Mouse (Mus musculus) lung, embryonic 15.5 days (tissue): Measurements from ENCODE around the gene Actc1. TPM values are rescaled to one million over a fixed set of nuclear protein-coding genes. Genes with fewer than 3 reads are reported as not detected.

Source experiments
- ATAC-seq: fragments of 200-750 bp; cut with Nextera tagmentation; 2 replicates; pipeline ENCODE4 v1.8.0; 2017; ENCODE audit warnings: moderate number of reproducible peaks, borderline replicate concordance; ENCODE audit not compliant: low FRiP score, low TSS enrichment; ENCODE audit errors: extremely low read depth
- H3K27ac ChIP-seq: fragments of 300-500 bp; sonication (generic); 2 replicates; pipeline ENCODE4 v1.5.1; 2015; ENCODE audit warnings: moderate library complexity, mild to moderate bottlenecking, inconsistent platforms
- H3K27me3 ChIP-seq: fragments of 300-500 bp; sonication (generic); 2 replicates; pipeline ENCODE4 v1.6.1; 2015; ENCODE audit warnings: inconsistent platforms
- H3K36me3 ChIP-seq: fragments of 300-500 bp; sonication (generic); 2 replicates; pipeline ENCODE4 v1.6.1; 2015; ENCODE audit warnings: inconsistent platforms
- H3K4me1 ChIP-seq: fragments of 300-500 bp; sonication (generic); 2 replicates; pipeline ENCODE4 v1.6.1; 2015; ENCODE audit warnings: inconsistent platforms
- H3K4me2 ChIP-seq: fragments of 300-500 bp; sonication (generic); 2 replicates; pipeline ENCODE4 v1.6.1; 2015; ENCODE audit warnings: inconsistent platforms, mild to moderate bottlenecking, moderate library complexity
- H3K4me3 ChIP-seq: fragments of 300-500 bp; sonication (generic); 2 replicates; pipeline ENCODE4 v1.5.1; 2015; ENCODE audit warnings: mild to moderate bottlenecking, inconsistent platforms
- H3K9ac ChIP-seq: fragments of 300-500 bp; sonication (generic); 2 replicates; pipeline ENCODE4 v1.6.1; 2015; ENCODE audit warnings: inconsistent platforms
- H3K9me3 ChIP-seq: fragments of 300-500 bp; sonication (generic); 2 replicates; pipeline ENCODE4 v1.6.1; 2016; ENCODE audit warnings: inconsistent platforms
- WGBS: fragments of 180-500 bp; shearing (Covaris S2); methylation state at CpG from one replicate; pipeline ENCODE4 v1.1.7; 2015; 5-methylcytosine and 5-hydroxymethylcytosine counted together
- polyA plus RNA-seq: library from polyadenylated mRNA; unstranded; fragments of >200 nt; fragmentation: Nextera tagmentation; extraction: Ambion mirVana; gene quantifications from 2 replicates; pipeline ENCODE4 v1.2.1, GENCODE M21; 2015

Gene Actc1
- polyA plus RNA-seq = 405 and 508 TPM in 2 replicates

- Histone ChIP-seq H3K9me3 (no peaks in the 10 kb centered on the region), H3K27ac (peak within 1 kb of the TSS; percentile 29), H3K4me2 (peak within 1 kb of the TSS; percentile 60), H3K36me3 (no peaks in the 10 kb centered on the region), H3K4me1 (peaks cover 12% of the 10 kb centered on the region; the same call in 1 of the 2 replicates), H3K27me3 (no peaks in the 10 kb centered on the region), H3K4me3 (peak within 1 kb of the TSS; percentile 29), H3K9ac (no peak within 1 kb of the TSS)
- peak; percentile 65 for ATAC-seq
- 18% methylated on average over 14 of the region's 14 CpGs for WGBS
Measured at GRCm38 (mm10) chr2:114052696-114053598, at the start of gene Actc1. TSS of gene Actc1 (minus strand) at chr2:114053548.

- Histone ChIP-seq H3K4me1 (no peaks in the 10 kb centered on the region), H3K9ac (no peak overlapping the region), H3K4me3 (no peak overlapping the region), H3K27me3 (no peaks in the 10 kb centered on the region), H3K36me3 (peaks cover 67% of the 10 kb centered on the region), H3K27ac (no peak overlapping the region), H3K4me2 (no peak overlapping the region), H3K9me3 (no peaks in the 10 kb centered on the region)
- WGBS = 58% methylated on average over 3 of the region's 3 CpGs
- no peak for ATAC-seq
Measured at GRCm38 (mm10) chr2:114102471-114102870, 49.1 kb upstream of the Actc1 start.

GRCm38 (mm10) chr2:114100834-114101233 lies 47.5 kb upstream of the Actc1 start:
- 92% methylated on average over 9 of the region's 9 CpGs for WGBS
- no peaks in the 10 kb centered on the region for H3K4me1 ChIP-seq
- H3K4me3 ChIP-seq = no peak overlapping the region
- H3K27me3 ChIP-seq = no peaks in the 10 kb centered on the region
- H3K27ac ChIP-seq = no peak overlapping the region
- H3K4me2 ChIP-seq = no peak overlapping the region
- H3K9ac ChIP-seq = no peak overlapping the region
- H3K9me3 ChIP-seq = no peaks in the 10 kb centered on the region
- H3K36me3 ChIP-seq = peaks cover 61% of the 10 kb centered on the region
- ATAC-seq = no peak

- H3K4me3 ChIP-seq = no peak overlapping the region
- no peak overlapping the region for H3K9ac ChIP-seq
- 81% methylated on average over 3 of the region's 3 CpGs for WGBS
- H3K4me1 ChIP-seq = no peaks in the 10 kb centered on the region
- H3K27me3 ChIP-seq = no peaks in the 10 kb centered on the region
- ATAC-seq = no peak
- no peak overlapping the region for H3K27ac ChIP-seq
- no peaks in the 10 kb centered on the region for H3K9me3 ChIP-seq
- H3K36me3 ChIP-seq = peaks cover 51% of the 10 kb centered on the region
- no peak overlapping the region for H3K4me2 ChIP-seq
Measured at GRCm38 (mm10) chr2:114099816-114100215, 46.5 kb upstream of the Actc1 start.

- Histone ChIP-seq H3K9me3 (no peaks in the 10 kb centered on the region), H3K4me2 (no peak overlapping the region), H3K4me3 (no peak overlapping the region), H3K36me3 (peaks cover 46% of the 10 kb centered on the region), H3K4me1 (no peaks in the 10 kb centered on the region), H3K27me3 (no peaks in the 10 kb centered on the region), H3K27ac (no peak overlapping the region), H3K9ac (no peak overlapping the region)
- no peak for ATAC-seq
- 86% methylated on average over 5 of the region's 5 CpGs for WGBS
Measured at GRCm38 (mm10) chr2:114099109-114099508, 45.8 kb upstream of the Actc1 start.

GRCm38 (mm10) chr2:114097627-114098026 lies 44.3 kb upstream of the Actc1 start:
- Histone ChIP-seq H3K4me2 (no peak overlapping the region), H3K27ac (no peak overlapping the region), H3K36me3 (peaks cover 33% of the 10 kb centered on the region), H3K27me3 (no peaks in the 10 kb centered on the region), H3K9me3 (no peaks in the 10 kb centered on the region), H3K4me3 (no peak overlapping the region), H3K4me1 (no peaks in the 10 kb centered on the region), H3K9ac (no peak overlapping the region)
- ATAC-seq = no peak
- 76% methylated on average over 4 of the region's 4 CpGs for WGBS

GRCm38 (mm10) chr2:114096570-114096969 lies 43.2 kb upstream of the Actc1 start:
- ATAC-seq = no peak
- H3K9me3 ChIP-seq = no peaks in the 10 kb centered on the region
- H3K36me3 ChIP-seq = peaks cover 24% of the 10 kb centered on the region
- no peaks in the 10 kb centered on the region for H3K4me1 ChIP-seq
- WGBS = 89% methylated on average over 1 of the region's 1 CpGs
- H3K9ac ChIP-seq = no peak overlapping the region
- H3K27me3 ChIP-seq = no peaks in the 10 kb centered on the region
- H3K27ac ChIP-seq = no peak overlapping the region
- no peak overlapping the region for H3K4me3 ChIP-seq
- H3K4me2 ChIP-seq = no peak overlapping the region

- WGBS = 81% methylated on average over 5 of the region's 5 CpGs
Measured at GRCm38 (mm10) chr2:114095348-114095747, 42.0 kb upstream of the Actc1 start.

GRCm38 (mm10) chr2:114094696-114095095 lies 41.3 kb upstream of the Actc1 start:
- no peak for ATAC-seq
- Histone ChIP-seq H3K27me3 (no peaks in the 10 kb centered on the region), H3K4me2 (no peak overlapping the region), H3K27ac (no peak overlapping the region), H3K9me3 (no peaks in the 10 kb centered on the region), H3K4me3 (no peak overlapping the region), H3K9ac (no peak overlapping the region), H3K4me1 (no peaks in the 10 kb centered on the region), H3K36me3 (peaks cover 8% of the 10 kb centered on the region)
- WGBS = 84% methylated on average over 1 of the region's 1 CpGs

More at GRCm38 (mm10) chr2:114095348-114095747, 42.0 kb upstream of the Actc1 start:
- no peak overlapping the region for H3K9ac ChIP-seq
- no peaks in the 10 kb centered on the region for H3K27me3 ChIP-seq
- no peaks in the 10 kb centered on the region for H3K9me3 ChIP-seq
- H3K27ac ChIP-seq = no peak overlapping the region
- H3K4me1 ChIP-seq = no peaks in the 10 kb centered on the region
- H3K4me2 ChIP-seq = no peak overlapping the region
- H3K36me3 ChIP-seq = peaks cover 14% of the 10 kb centered on the region
- ATAC-seq = no peak
- no peak overlapping the region for H3K4me3 ChIP-seq

GRCm38 (mm10) chr2:114093577-114093976 lies 40.2 kb upstream of the Actc1 start:
- Histone ChIP-seq H3K27ac (no peak overlapping the region), H3K4me3 (no peak overlapping the region), H3K4me1 (no peaks in the 10 kb centered on the region), H3K36me3 (no peaks in the 10 kb centered on the region), H3K9ac (no peak overlapping the region), H3K4me2 (no peak overlapping the region), H3K9me3 (no peaks in the 10 kb centered on the region), H3K27me3 (no peaks in the 10 kb centered on the region)
- ATAC-seq = no peak
- 52% methylated on average over 9 of the region's 9 CpGs for WGBS

GRCm38 (mm10) chr2:114089862-114090261 lies 36.5 kb upstream of the Actc1 start:
- Histone ChIP-seq H3K4me3 (no peak overlapping the region), H3K36me3 (no peaks in the 10 kb centered on the region), H3K9me3 (no peaks in the 10 kb centered on the region), H3K9ac (no peak overlapping the region), H3K27ac (no peak overlapping the region), H3K4me1 (no peaks in the 10 kb centered on the region), H3K27me3 (no peaks in the 10 kb centered on the region), H3K4me2 (no peak overlapping the region)
- WGBS = 77% methylated on average over 3 of the region's 3 CpGs
- ATAC-seq = no peak

GRCm38 (mm10) chr2:114087271-114087670 lies 33.9 kb upstream of the Actc1 start:
- 50% methylated on average over 1 of the region's 1 CpGs for WGBS
- H3K4me2 ChIP-seq = no peak overlapping the region
- no peaks in the 10 kb centered on the region for H3K9me3 ChIP-seq
- ATAC-seq = no peak
- H3K27ac ChIP-seq = no peak overlapping the region
- H3K4me3 ChIP-seq = no peak overlapping the region
- no peaks in the 10 kb centered on the region for H3K4me1 ChIP-seq
- H3K36me3 ChIP-seq = no peaks in the 10 kb centered on the region
- no peaks in the 10 kb centered on the region for H3K27me3 ChIP-seq
- H3K9ac ChIP-seq = no peak overlapping the region
